17 mouse cellular contexts compared by ENCODE assay signal in the genomic region with DNA sequence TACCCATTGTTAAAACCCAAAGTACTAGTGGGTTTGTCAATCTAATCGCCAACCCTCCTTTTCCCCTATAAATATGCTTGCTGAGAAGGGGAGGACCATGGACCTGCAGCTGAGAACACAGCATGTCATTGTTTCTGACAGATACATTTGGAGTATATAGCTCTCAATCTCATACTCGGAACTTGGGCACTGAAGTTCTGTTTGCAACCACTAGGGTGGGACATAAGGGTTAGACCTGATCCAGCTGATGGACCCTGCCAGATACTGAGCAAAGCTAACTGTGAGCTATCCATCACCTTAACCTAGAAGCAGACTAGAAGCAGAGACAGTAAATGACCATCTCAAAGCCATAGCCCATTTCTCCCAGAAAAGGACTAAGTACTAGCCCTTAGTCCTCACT. TPM values are rescaled to one million over a fixed set of nuclear protein-coding genes. Genes with fewer than 3 reads are reported as not detected.
DNase-seq lines count a peak whose midpoint lies in the region; ATAC-seq and TF ChIP-seq lines count a peak whose summit lies in the region.
"Had no signal": no experiment of that assay in that cellular context is flagged by ENCODE, and none has a peak within 500 bp of the region (broad histone marks: within the 10 kb centered on the region; RNA-seq: fewer than 3 reads in every experiment).

No protein-coding gene starts in this region.

- H3K27me3 ChIP-seq in heart, embryonic 14.5 days (ENCODE audit: control insufficient read depth, insufficient read depth, low read length): no peaks in the 10 kb centered on the region
- H3K27me3 ChIP-seq in lung, postnatal 0 days (replicated peaks; ENCODE audit: insufficient read depth, low read length): no peaks in the 10 kb centered on the region
- H3K27me3 ChIP-seq: limb, embryonic 13.5 days had no signal

- ATAC-seq in heart, embryonic 14.5 days (ENCODE audit: insufficient number of reproducible peaks, insufficient read depth, low FRiP score, low read depth): no peak
- ATAC-seq in lung, postnatal 0 days: no peak
- ATAC-seq in megakaryocyte progenitor cell, adult 5-6 weeks (replicated peaks; ENCODE audit: poor library complexity): peak; percentile 76
- ATAC-seq: activated CD4-positive, CD25-positive, alpha-beta regulatory T cell, adult 4 months; midbrain, embryonic 13.5 days had no signal

- H3K27ac ChIP-seq in heart, embryonic 14.5 days (replicated peaks in 1 of 2; ENCODE audit: control insufficient read depth in 1 of 2, insufficient read depth in 1 of 2, low read depth in 2 of 2, low read length in 2 of 2): peak overlapping the region in 1 of 2 experiments; percentile 70; a peak in 1 of 4 replicates
- H3K27ac ChIP-seq in lung, postnatal 0 days (ENCODE audit: low read length): no peak overlapping the region
- H3K27ac ChIP-seq: limb, embryonic 13.5 days; midbrain, embryonic 13.5 days; neural tube, embryonic 13.5 days had no signal

- intact Hi-C loops in heart, postnatal 36 days (cut with DNase I): no loop called here

- TF ChIP-seq EP300 in lung, postnatal 0 days (IDR thresholded peaks at IDR 0.05): no peak

- 59% methylated on average over 2 of the region's 2 CpGs for WGBS in heart, embryonic 14.5 days
- WGBS in lung, postnatal 0 days: 48% methylated on average over 2 of the region's 2 CpGs

- no peak overlapping the region for H3K4me2 ChIP-seq in heart, embryonic 14.5 days (ENCODE audit: low read length)
- H3K4me2 ChIP-seq in lung, postnatal 0 days (replicated peaks; ENCODE audit: low read depth, low read length): no peak overlapping the region
- H3K4me2 ChIP-seq: limb, embryonic 13.5 days; midbrain, embryonic 13.5 days; neural tube, embryonic 13.5 days had no signal

- DNase-seq in heart, postnatal 36 days: no peak
- no peak for DNase-seq in lung, postnatal 0 days (ENCODE audit: low spot score)
- DNase-seq in lung, postnatal 10 days: no peak
- peak; percentile 17 for DNase-seq in ES-CJ7 (ENCODE audit: low read depth, low spot score)
- DNase-seq in cerebellum, postnatal 10 days: no peak
- no peak for DNase-seq in kidney, postnatal 36 days
- DNase-seq: cerebellum, adult 11-12 months; embryo, embryonic 11 days; kidney, postnatal 25 days had no signal

- H3K36me3 ChIP-seq in heart, embryonic 14.5 days (ENCODE audit: control insufficient read depth, insufficient read depth, low read length): peaks cover 79% of the 10 kb centered on the region
- H3K36me3 ChIP-seq in lung, postnatal 0 days (ENCODE audit: insufficient read depth, low read length): no peaks in the 10 kb centered on the region
- H3K36me3 ChIP-seq: limb, embryonic 13.5 days; midbrain, embryonic 13.5 days; neural tube, embryonic 13.5 days had no signal

- peak overlapping the region; percentile 41 for H3K9ac ChIP-seq in heart, embryonic 14.5 days (ENCODE audit: low read length)
- H3K9ac ChIP-seq in lung, postnatal 0 days (replicated peaks; ENCODE audit: low read depth): no peak overlapping the region
- H3K9ac ChIP-seq: limb, embryonic 13.5 days; midbrain, embryonic 13.5 days; neural tube, embryonic 13.5 days had no signal

- H3K4me1 ChIP-seq in heart, embryonic 14.5 days (ENCODE audit: control insufficient read depth in 2 of 2, insufficient read depth in 2 of 2, low read length in 2 of 2): peaks cover 28 to 72% of the 10 kb centered on the region in 2 experiments
- no peaks in the 10 kb centered on the region for H3K4me1 ChIP-seq in lung, postnatal 0 days (ENCODE audit: insufficient read depth, low read depth, low read length)

- no peaks in the 10 kb centered on the region for H3K9me3 ChIP-seq in heart, embryonic 14.5 days (ENCODE audit: control insufficient read depth, low read length)
- H3K9me3 ChIP-seq in lung, postnatal 0 days (ENCODE audit: low read length): no peaks in the 10 kb centered on the region
- H3K9me3 ChIP-seq: limb, embryonic 13.5 days; midbrain, embryonic 13.5 days; neural tube, embryonic 13.5 days had no signal

- no peak overlapping the region for H3K4me3 ChIP-seq in heart, embryonic 14.5 days (ENCODE audit: control insufficient read depth in 1 of 2, insufficient read depth in 1 of 2, low read depth in 1 of 2, low read length in 2 of 2)
- no peak overlapping the region for H3K4me3 ChIP-seq in lung, postnatal 0 days (ENCODE audit: low read depth, low read length)
- H3K4me3 ChIP-seq: erythroblast, embryonic 14.5 days; limb, embryonic 13.5 days; midbrain, embryonic 13.5 days; neural tube, embryonic 13.5 days had no signal

- peak; percentile 34; the same call in 1 of the 2 replicates for TF ChIP-seq CTCF in lung, postnatal 0 days (IDR thresholded peaks at IDR 0.05)

RNA-seq across cellular contexts. Expression of gene Csrp3, which starts 9.4 kb away (rescaled TPM):
- polyA plus RNA-seq in heart, embryonic 14.5 days (2014; fragmentation: Nextera tagmentation; extraction: Ambion mirVana): 1,942 and 2,129 TPM in 2 replicates
- total RNA-seq in heart, postnatal 36 days (2021): 1,000 to 10,000 TPM; 2,107 to 2,284 TPM
- 32.0 and 42.2 TPM in 2 replicates for polyA plus RNA-seq in lung, postnatal 0 days (2015; fragmentation: Nextera tagmentation; extraction: Ambion mirVana)
- total RNA-seq in megakaryocyte progenitor cell, adult 5-6 weeks (2015): 4.3 and 5.1 TPM in 2 replicates
- total RNA-seq in megakaryocyte progenitor cell, adult 5-6 weeks (2017): 2.2 and 4.8 TPM in 2 replicates
- total RNA-seq: left cerebral cortex, adult 18-20 months had no signal
- polyA plus RNA-seq: activated CD4-positive, CD25-positive, alpha-beta regulatory T cell, adult 4 months; erythroblast, embryonic 14.5 days had no signal

RNA-seq across cellular contexts. Expression of gene E2f8, which starts 43.0 kb away (rescaled TPM):
- polyA plus RNA-seq in heart, embryonic 14.5 days (2014; fragmentation: Nextera tagmentation; extraction: Ambion mirVana): 16.6 and 16.9 TPM in 2 replicates
- total RNA-seq in heart, postnatal 36 days (2021): under 1 TPM; 0.68 to 0.92 TPM
- 0.93 and 1.5 TPM in 2 replicates for polyA plus RNA-seq in lung, postnatal 0 days (2015; fragmentation: Nextera tagmentation; extraction: Ambion mirVana)
- total RNA-seq in megakaryocyte progenitor cell, adult 5-6 weeks (2015): 107 and 115 TPM in 2 replicates
- total RNA-seq in megakaryocyte progenitor cell, adult 5-6 weeks (2017): 29.3 and 30.6 TPM in 2 replicates

RNA-seq across cellular contexts. Expression of gene Zdhhc13, which starts 49.6 kb away (rescaled TPM):
- polyA plus RNA-seq in heart, embryonic 14.5 days (2014; fragmentation: Nextera tagmentation; extraction: Ambion mirVana): 34.6 and 36.2 TPM in 2 replicates
- total RNA-seq in heart, postnatal 36 days (2021): 10 to 100 TPM; 13.5 to 14.3 TPM
- polyA plus RNA-seq in lung, postnatal 0 days (2015; fragmentation: Nextera tagmentation; extraction: Ambion mirVana): 15.5 and 15.7 TPM in 2 replicates
- total RNA-seq in megakaryocyte progenitor cell, adult 5-6 weeks (2015): 62.0 and 63.1 TPM in 2 replicates
- 38.5 and 51.3 TPM in 2 replicates for total RNA-seq in megakaryocyte progenitor cell, adult 5-6 weeks (2017)

Comparison
In these comparisons a context has a peak if more than half of its experiments do, and no peak if none do; other contexts are left out.
1. RNA of gene Csrp3, which starts 9.4 kb away (total RNA-seq): 2,107 to 2,284 TPM in heart, postnatal 36 days; 2.2 to 5.1 TPM in megakaryocyte progenitor cell, adult 5-6 weeks; every median in the first group is over 100 times any median in the second.
2. RNA of gene E2f8, which starts 43.0 kb away (total RNA-seq): 29.3 to 115 TPM in megakaryocyte progenitor cell, adult 5-6 weeks; 0.68 to 0.92 TPM in heart, postnatal 36 days; every median in the first group is over 10 times any median in the second.